Mouse (Mus musculus) forebrain, embryonic 14.5 days (tissue): ENCODE results near the gene Pdss2. TPM values are rescaled to one million over a fixed set of nuclear protein-coding genes. Genes with fewer than 3 reads are reported as not detected.

Source experiments
- ATAC-seq: fragments of 200-750 bp; cut with Nextera tagmentation; 2 replicates; pipeline ENCODE4 v1.8.0; 2017; ENCODE audit warnings: mild to moderate bottlenecking, moderate library complexity
- DNase-seq: peaks from one replicate; pipeline ENCODE4 v3.0.0-alpha.2; 2015; ENCODE audit warnings: low spot score
- H3K27ac ChIP-seq: fragments of 300-500 bp; sonication (generic); 2 replicates; pipeline ENCODE4 v1.5.1; 2014; ENCODE audit warnings: low read depth, mild to moderate bottlenecking, control low read depth, low read length, moderate library complexity
- H3K27me3 ChIP-seq: fragments of 300-500 bp; sonication (generic); replicated peaks from 2 replicates; pipeline ENCODE4 v1.6.1; 2014; ENCODE audit warnings: low read length, control low read depth, mixed read lengths; ENCODE audit not compliant: control insufficient read depth, insufficient read depth
- H3K36me3 ChIP-seq: fragments of 300-500 bp; sonication (generic); 2 replicates; pipeline ENCODE4 v1.6.1; 2014; ENCODE audit warnings: low read length, control low read depth; ENCODE audit not compliant: control insufficient read depth, insufficient read depth
- H3K4me1 ChIP-seq: fragments of 300-500 bp; sonication (generic); 2 replicates; pipeline ENCODE4 v1.6.1; 2014; ENCODE audit warnings: antibody characterized with exemption, low read length, control low read depth; ENCODE audit not compliant: control insufficient read depth, insufficient read depth
- H3K4me2 ChIP-seq: fragments of 300-500 bp; sonication (generic); 2 replicates; pipeline ENCODE4 v1.6.1; 2014; ENCODE audit warnings: mild to moderate bottlenecking, control low read depth, low read length
- H3K4me3 ChIP-seq: fragments of 300-500 bp; sonication (generic); 2 replicates; pipeline ENCODE4 v1.5.1; 2014; ENCODE audit warnings: low read depth, low read length, control low read depth
- H3K9ac ChIP-seq: fragments of 300-500 bp; sonication (generic); 2 replicates; pipeline ENCODE4 v1.6.1; 2014; ENCODE audit warnings: mild to moderate bottlenecking, low read length, control low read depth, moderate library complexity
- H3K9me3 ChIP-seq: fragments of 300-500 bp; sonication (generic); replicated peaks from 2 replicates; pipeline ENCODE4 v1.6.1; 2016; ENCODE audit warnings: low read length, control low read depth, mixed read lengths; ENCODE audit not compliant: control insufficient read depth
- WGBS: fragments of 180-500 bp; shearing (Covaris S2); extraction: QIAGEN DNeasy Blood & Tissue Kit; methylation state at CpG from one replicate; pipeline ENCODE4 v1.1.7; 2014; 5-methylcytosine and 5-hydroxymethylcytosine counted together
- polyA plus RNA-seq: library from polyadenylated mRNA; unstranded; fragments of >200 nt; fragmentation: Nextera tagmentation; extraction: Ambion mirVana; gene quantifications from 2 replicates; pipeline ENCODE4 v1.2.1, GENCODE M21; 2014

Gene Pdss2
- polyA plus RNA-seq, 1 experiment from 2014 or later, result 13.3 TPM

DNA sequence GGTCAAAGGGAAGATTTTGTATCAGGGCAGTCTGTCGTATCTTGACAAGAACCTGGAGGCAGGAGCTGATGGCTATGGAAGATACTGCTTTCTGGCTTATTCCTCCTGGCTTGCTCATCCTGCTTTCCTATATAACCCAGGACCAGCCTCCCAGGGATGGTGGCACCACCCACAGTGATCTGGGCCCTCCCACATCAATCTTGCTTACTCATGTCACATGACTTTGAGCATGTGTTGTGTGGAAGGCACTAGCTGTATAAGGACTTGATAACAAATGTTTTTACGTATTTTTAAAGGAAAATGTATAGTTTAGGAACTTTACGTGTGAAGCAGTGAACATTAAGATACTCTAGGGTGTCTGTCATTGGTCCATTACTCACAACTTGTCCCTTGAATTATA, 161.4 kb downstream of the Pdss2 start:
- H3K9ac ChIP-seq, result no peak overlapping the region
- no peak for ATAC-seq
- 95% methylated on average over 3 of the region's 3 CpGs for WGBS

DNA sequence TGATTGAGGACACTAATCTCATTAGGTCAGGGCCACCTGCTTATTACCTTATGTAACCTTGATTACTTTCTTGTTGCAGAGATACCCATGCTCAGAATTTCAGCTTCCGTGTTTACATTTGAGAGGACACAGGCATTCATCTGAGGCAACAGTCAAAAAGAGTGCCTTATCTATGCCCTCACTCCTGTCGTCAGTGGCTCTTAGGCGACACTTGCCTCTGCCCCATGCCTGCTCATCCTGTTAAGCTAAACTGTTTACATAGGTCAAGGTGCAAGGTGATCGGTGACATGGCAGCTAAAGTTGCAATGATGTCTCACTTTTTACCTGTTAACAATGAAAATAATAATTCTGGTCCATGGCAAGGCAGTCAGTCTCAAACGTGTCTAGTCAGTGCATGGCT, 163.3 kb downstream of the Pdss2 start:
- 94% methylated on average over 5 of the region's 5 CpGs for WGBS
- no peaks in the 10 kb centered on the region for H3K36me3 ChIP-seq
- no peak for ATAC-seq
- no peak for DNase-seq
- H3K4me1 ChIP-seq, result no peaks in the 10 kb centered on the region
- no peak overlapping the region for H3K4me2 ChIP-seq
- no peak overlapping the region for H3K9ac ChIP-seq
- H3K4me3 ChIP-seq, result no peak overlapping the region
- H3K27me3 ChIP-seq, result no peaks in the 10 kb centered on the region
- H3K27ac ChIP-seq, result no peak overlapping the region
- no peaks in the 10 kb centered on the region for H3K9me3 ChIP-seq

More for the DNA sequence above, 161.4 kb downstream of the Pdss2 start:
- Histone ChIP-seq H3K27me3 (no peaks in the 10 kb centered on the region), H3K4me3 (no peak overlapping the region), H3K36me3 (no peaks in the 10 kb centered on the region), H3K27ac (no peak overlapping the region), H3K4me1 (no peaks in the 10 kb centered on the region), H3K4me2 (no peak overlapping the region), H3K9me3 (no peaks in the 10 kb centered on the region)
- DNase-seq, result no peak

DNA sequence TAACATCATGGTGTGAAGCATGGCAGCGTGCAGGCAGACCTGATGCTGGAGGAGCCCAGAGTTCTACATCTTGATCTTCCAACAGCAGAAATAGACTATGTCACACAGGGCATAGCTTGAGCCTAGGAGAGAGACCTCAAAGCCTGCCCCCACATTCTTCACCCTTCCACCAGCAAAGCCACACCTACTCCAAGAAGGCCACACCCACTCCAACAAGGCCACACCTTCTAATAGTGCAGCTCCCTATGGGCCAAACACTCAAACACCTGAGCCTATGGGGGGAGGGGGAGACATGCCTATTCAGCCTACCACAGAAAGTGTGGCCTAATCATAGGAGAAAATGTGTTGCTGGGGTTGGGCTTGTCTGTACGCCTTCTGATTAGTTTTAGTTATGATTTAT, 171.6 kb downstream of the Pdss2 start:
- ATAC-seq (no peak), DNase-seq (no peak)
- Histone ChIP-seq H3K9me3 (no peaks in the 10 kb centered on the region), H3K4me3 (no peak overlapping the region), H3K4me1 (no peaks in the 10 kb centered on the region), H3K4me2 (no peak overlapping the region), H3K27ac (no peak overlapping the region), H3K36me3 (no peaks in the 10 kb centered on the region), H3K9ac (no peak overlapping the region), H3K27me3 (no peaks in the 10 kb centered on the region)
- 89% methylated on average over 2 of the region's 2 CpGs for WGBS

DNA sequence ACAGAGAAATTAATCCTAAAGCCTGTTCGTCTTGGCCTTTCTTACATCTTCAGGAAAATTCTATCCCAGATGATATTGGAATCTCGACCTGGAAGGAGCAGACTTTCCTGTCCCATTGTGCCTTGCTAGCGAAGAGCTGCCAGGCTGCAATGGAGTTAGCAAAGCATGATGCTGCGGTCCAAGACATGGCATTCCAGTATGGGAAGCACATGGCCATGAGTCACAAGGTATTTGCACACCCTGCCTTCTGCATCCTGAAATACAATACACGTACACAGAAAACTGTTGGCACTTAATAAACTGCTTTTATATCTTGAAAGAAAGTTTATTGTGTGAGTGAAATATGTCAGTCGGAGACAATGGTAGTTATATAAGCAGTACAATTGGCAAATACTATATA, 172.5 kb downstream of the Pdss2 start:
- Histone ChIP-seq H3K27me3 (no peaks in the 10 kb centered on the region), H3K27ac (no peak overlapping the region), H3K9ac (no peak overlapping the region), H3K9me3 (no peaks in the 10 kb centered on the region), H3K4me3 (no peak overlapping the region), H3K4me1 (no peaks in the 10 kb centered on the region), H3K4me2 (no peak overlapping the region), H3K36me3 (no peaks in the 10 kb centered on the region)
- DNase-seq, result no peak
- 87% methylated on average over 6 of the region's 6 CpGs for WGBS
- ATAC-seq, result no peak

DNA sequence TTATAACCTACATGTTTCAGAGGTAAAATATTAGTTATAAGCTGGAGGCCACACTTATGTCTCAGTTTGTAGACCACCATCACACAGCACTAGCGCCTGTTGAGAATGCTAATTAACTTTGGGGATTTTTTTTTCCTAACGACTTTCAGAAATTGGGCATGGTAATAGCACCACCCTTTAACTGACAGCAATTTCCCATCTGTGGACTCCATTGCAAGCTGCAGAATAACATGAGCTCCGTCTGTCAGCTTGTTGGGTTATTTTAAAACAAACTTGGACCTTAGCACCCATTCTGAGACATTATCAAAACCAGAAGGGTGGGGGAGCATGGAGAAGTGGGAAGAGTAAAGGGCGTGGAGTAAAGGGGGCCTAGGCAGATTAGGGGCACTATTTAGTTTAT, 174.5 kb downstream of the Pdss2 start:
- no peak overlapping the region; the same call in 1 of the 2 replicates for H3K27ac ChIP-seq
- DNase-seq (peak; percentile 38), ATAC-seq (no peak)
- H3K4me2 ChIP-seq, result no peak overlapping the region
- H3K27me3 ChIP-seq, result no peaks in the 10 kb centered on the region
- H3K9ac ChIP-seq, result no peak overlapping the region
- H3K4me3 ChIP-seq, result no peak overlapping the region
- 49% methylated on average over 4 of the region's 4 CpGs for WGBS
- no peaks in the 10 kb centered on the region for H3K4me1 ChIP-seq
- no peaks in the 10 kb centered on the region for H3K36me3 ChIP-seq
- H3K9me3 ChIP-seq, result no peaks in the 10 kb centered on the region

DNA sequence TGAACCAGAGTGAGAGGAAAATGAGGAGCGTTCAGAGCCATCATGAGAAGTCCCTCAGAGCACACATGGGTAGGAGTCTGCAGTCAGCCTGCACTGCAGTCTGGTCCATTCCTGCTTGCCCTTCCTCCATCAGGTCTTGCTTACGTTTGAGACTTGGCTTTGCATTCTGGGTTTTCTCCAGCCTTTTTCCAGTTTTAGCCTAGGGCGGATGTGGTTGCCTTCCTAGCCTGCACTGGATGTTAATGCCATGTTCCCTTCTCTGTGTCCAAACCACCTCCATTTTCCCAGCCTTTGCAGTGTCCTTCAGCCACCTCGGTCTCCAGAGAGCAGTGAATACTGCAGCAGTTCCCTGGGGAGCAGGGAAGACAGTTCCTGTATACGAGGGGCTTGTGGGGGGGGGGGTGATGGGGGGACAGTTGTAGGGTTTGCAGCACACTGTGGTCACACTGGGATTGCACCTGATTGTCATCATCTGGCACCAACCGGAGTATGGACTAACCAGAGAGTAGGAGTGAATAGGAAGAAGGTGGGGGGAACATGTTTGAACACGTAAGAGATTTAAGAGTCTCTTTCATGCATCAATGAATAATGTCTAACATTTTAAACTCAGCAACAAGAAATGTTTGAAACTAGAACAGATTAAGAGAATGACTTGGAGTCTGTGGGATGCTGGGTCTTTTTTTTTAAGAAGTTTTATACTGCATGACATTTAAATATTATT, 178.5 kb downstream of the Pdss2 start:
- H3K36me3 ChIP-seq, result no peaks in the 10 kb centered on the region
- H3K27ac ChIP-seq, result no peak overlapping the region
- ATAC-seq, result no peak
- H3K4me3 ChIP-seq, result no peak overlapping the region
- H3K9me3 ChIP-seq, result no peaks in the 10 kb centered on the region
- no peak for DNase-seq
- H3K4me2 ChIP-seq, result no peak overlapping the region
- H3K27me3 ChIP-seq, result no peaks in the 10 kb centered on the region
- WGBS, result 81% methylated on average over 7 of the region's 7 CpGs
- no peaks in the 10 kb centered on the region for H3K4me1 ChIP-seq
- H3K9ac ChIP-seq, result no peak overlapping the region

DNA sequence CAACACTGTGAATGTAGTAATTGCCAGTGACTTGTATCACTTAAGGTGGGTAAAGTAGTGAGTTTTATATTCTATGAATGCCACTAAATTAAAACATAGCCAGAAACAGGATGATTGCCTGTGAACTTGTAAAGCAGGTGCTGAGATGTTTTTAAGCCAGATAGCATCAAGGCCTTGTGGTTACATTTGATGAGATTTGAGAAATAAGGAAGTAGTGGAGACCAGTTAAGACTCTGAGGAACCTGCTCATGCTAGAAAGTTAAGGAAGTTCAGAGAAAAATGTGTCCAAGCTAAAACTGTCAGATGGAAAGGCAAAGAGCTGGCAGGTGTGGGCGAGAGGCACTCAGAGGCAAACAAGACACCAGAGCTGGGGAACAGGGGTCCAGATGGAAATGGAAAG, 184.8 kb downstream of the Pdss2 start:
- Histone ChIP-seq H3K27ac (no peak overlapping the region), H3K27me3 (no peaks in the 10 kb centered on the region), H3K4me3 (no peak overlapping the region), H3K4me1 (no peaks in the 10 kb centered on the region), H3K9me3 (no peaks in the 10 kb centered on the region), H3K36me3 (no peaks in the 10 kb centered on the region), H3K4me2 (no peak overlapping the region), H3K9ac (no peak overlapping the region)
- DNase-seq (no peak), ATAC-seq (no peak)
- WGBS, result 93% methylated on average over 1 of the region's 1 CpGs

DNA sequence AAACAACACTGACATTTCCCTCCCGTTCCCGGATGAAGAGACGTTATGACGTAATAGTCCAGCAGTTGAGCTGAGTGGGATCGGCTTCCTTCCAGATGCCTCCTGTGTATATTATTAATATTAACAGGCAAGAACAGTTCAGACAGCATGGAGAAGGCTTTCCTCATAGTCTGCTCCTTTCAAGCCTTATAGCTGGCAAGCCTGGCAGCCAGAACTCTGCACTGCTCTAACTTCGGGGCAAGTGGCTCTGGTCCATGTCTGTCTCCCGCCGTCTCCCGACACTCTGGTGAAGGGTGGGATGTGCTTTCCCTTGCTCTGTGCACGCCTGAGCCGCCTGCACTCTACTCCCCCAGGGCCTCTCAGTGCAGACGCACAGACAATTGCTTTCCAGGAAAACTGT, 185.6 kb downstream of the Pdss2 start:
- Histone ChIP-seq H3K9ac (no peak overlapping the region), H3K9me3 (no peaks in the 10 kb centered on the region), H3K4me1 (no peaks in the 10 kb centered on the region), H3K4me3 (no peak overlapping the region), H3K4me2 (no peak overlapping the region), H3K36me3 (no peaks in the 10 kb centered on the region), H3K27me3 (no peaks in the 10 kb centered on the region), H3K27ac (no peak overlapping the region)
- DNase-seq, result no peak
- ATAC-seq, result no peak
- WGBS, result 92% methylated on average over 12 of the region's 12 CpGs

DNA sequence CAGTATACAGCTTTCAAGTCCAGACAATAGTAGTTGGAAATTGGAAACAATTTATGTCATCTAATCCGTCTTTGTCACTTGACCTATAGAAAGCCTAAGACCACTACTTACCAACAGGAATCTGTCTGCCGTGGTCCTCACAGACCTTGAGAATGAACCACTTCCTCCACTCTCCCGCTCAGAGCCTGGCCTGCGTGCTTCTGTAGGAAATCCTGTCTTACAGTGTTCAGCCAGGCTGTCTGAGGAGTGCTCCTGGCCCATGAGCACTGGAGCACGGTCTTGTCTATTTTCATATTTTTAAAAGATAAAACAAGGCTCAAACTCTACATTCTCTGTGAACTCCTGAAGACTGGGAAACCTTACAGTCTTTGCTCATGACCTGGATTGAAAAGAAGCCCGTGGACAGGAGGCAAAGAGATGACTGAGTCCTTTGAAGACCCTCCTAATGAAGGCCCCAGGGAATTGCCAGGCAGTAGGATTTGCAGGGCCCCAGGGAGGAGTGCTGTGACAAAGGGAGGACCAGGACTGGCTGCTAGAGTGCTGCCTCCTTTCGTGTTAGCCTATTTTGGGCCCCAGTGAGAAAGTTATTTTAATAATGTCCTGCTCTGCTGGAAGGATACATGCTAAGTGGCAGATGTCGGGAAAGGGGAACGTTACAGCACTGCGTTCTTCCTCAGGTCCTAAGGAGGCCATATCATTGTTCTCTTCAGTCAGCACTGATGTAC, 188.4 kb downstream of the Pdss2 start:
- Histone ChIP-seq H3K4me1 (no peaks in the 10 kb centered on the region), H3K9me3 (no peaks in the 10 kb centered on the region), H3K4me3 (no peak overlapping the region), H3K27ac (no peak overlapping the region), H3K9ac (no peak overlapping the region), H3K27me3 (no peaks in the 10 kb centered on the region), H3K36me3 (no peaks in the 10 kb centered on the region), H3K4me2 (no peak overlapping the region)
- ATAC-seq (0 out of 2 replicates have a peak, but pooled peaks have one; percentile 29), DNase-seq (no peak)
- 73% methylated on average over 10 of the region's 10 CpGs for WGBS
